Mouse (Mus musculus) brain, embryonic 18.5 days (tissue): ENCODE results near the gene Vmn2r55.
"Not testable (repeated sequence)": the region's sequence is repeated elsewhere in the genome, so short reads cannot be mapped to it uniquely, and the experiment has no call there.

Experiments
- DNase-seq: peaks from one replicate; pipeline ENCODE4 v3.0.0-alpha.2; 2012; ENCODE audit warnings: low read depth, low spot score

The Vmn2r55 gene

DNA sequence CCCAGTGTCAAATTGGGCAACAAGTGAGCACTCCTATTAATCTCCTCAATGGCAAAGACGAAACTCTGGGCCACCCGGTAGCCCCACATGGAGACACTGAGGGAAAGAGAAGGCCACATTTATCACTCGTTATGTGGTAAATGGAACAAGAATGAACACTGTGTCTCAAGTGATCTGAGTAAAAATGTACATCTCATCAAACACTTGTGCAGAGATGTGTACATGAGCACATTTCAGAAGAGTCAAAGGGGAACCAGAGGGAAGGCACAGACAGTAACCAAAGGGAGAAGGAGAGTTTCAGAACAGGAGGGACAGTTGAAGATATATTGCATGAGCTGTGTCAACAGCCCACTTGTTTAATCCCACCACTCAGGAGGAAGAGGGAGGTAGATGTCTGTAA is at the start of gene Vmn2r55:
Gene Vmn2r55, minus strand, starts transcription at position 101 of the 400 bp plus-strand sequence.
- DNase-seq: not testable (repeated sequence)

DNA sequence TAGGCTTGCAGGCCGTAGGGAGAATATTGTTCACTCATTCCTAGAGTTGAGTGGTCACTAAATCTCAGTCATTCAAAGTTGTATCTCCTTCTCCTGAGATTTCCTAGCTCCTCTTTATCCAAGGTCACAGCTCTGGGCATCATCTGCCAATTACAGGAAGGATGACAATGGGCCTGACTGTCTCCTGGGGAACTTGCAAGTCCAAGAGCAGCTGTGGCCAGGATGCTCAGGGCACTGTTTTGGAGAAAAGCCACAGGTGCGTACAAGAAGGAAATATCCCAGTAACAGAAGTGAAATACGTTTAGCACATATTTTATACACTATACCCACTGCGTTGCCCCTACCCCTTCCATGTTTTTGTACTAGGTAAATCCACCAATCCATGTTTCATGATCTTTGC is 44.6 kb downstream of the Vmn2r55 start, which contains the start of gene Vmn2r54:
Gene Vmn2r54, minus strand, starts transcription at position 101 of the 400 bp plus-strand sequence.
- DNase-seq: not testable (repeated sequence)

DNA sequence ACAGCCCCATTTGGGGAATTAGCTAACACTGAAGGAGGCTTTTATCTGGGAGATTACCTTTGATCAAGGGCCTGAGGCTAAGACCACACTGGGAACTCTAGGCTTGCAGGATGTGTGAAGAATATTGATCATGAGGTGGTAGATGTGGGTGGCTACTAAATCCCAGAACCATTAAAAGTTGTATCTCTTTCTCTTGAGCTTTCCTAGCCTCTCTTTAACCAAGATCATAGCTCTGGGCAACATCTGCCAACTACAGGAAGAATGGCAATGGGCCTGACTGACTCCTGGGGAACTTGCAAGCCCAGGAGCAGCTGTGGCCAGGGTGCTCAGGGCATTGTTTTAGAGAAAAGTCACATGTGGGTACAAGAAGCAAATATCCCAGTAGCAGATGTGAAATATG is 76.1 kb downstream of the Vmn2r55 start, which contains the start of gene Vmn2r53:
Gene Vmn2r53, minus strand, starts transcription at position 101 of the 400 bp plus-strand sequence.
- no peak for DNase-seq
